Mouse (Mus musculus) kidney, adult 9 months (tissue): ENCODE measurements at regions not wholly inside any gene's neighbourhood (a gene's known extent, or its start where the extent isn't known, plus 50 kb on each side); places are given as distances from the start of the nearest gene placed in this dataset.
A peak's percentile ranks its signal among the peaks of the same experiment; 100 is the strongest.

ENCODE experiments used
- DNase-seq: peaks from one replicate; pipeline ENCODE4 v3.0.0; 2022

GRCm38 (mm10) chr8:34542361-34543038 lies 431.0 kb upstream of the Gm10131 start:
- DNase-seq = no peak

GRCm38 (mm10) chr8:34539232-34539631 lies 427.7 kb upstream of the Gm10131 start:
- DNase-seq = no peak

- no peak for DNase-seq
These were observed 423.9 kb upstream of the Gm10131 start for GRCm38 (mm10) chr8:34535434-34535833.

GRCm38 (mm10) chr8:34533421-34533820 lies 421.9 kb upstream of the Gm10131 start:
- DNase-seq = no peak

- no peak for DNase-seq
These were observed 419.6 kb upstream of the Gm10131 start for GRCm38 (mm10) chr8:34530896-34531679.

- no peak for DNase-seq
These were observed 418.5 kb upstream of the Gm10131 start for GRCm38 (mm10) chr8:34530046-34530445.

- no peak for DNase-seq
These were observed 417.9 kb upstream of the Gm10131 start for GRCm38 (mm10) chr8:34529452-34529851.

GRCm38 (mm10) chr8:34528213-34528612 lies 416.7 kb upstream of the Gm10131 start:
- no peak for DNase-seq

GRCm38 (mm10) chr8:34525231-34525630 lies 413.7 kb upstream of the Gm10131 start:
- no peak for DNase-seq

- no peak for DNase-seq
These were observed 412.3 kb upstream of the Gm10131 start for GRCm38 (mm10) chr8:34523849-34524248.

GRCm38 (mm10) chr8:34521316-34521715 lies 409.8 kb upstream of the Gm10131 start:
- no peak for DNase-seq

GRCm38 (mm10) chr8:34520664-34521063 lies 409.1 kb upstream of the Gm10131 start:
- DNase-seq = no peak

- DNase-seq = no peak
These were observed 402.0 kb upstream of the Gm10131 start for GRCm38 (mm10) chr8:34513459-34514090.

- DNase-seq = peak; percentile 9
These were observed 394.5 kb upstream of the Gm10131 start for GRCm38 (mm10) chr8:34505829-34506555.

GRCm38 (mm10) chr8:34505102-34505501 lies 393.6 kb upstream of the Gm10131 start:
- DNase-seq = no peak

- DNase-seq = no peak
These were observed 391.1 kb upstream of the Gm10131 start for GRCm38 (mm10) chr8:34502606-34503162.

GRCm38 (mm10) chr8:34499196-34499595 lies 387.7 kb upstream of the Gm10131 start:
- no peak for DNase-seq

- no peak for DNase-seq
These were observed 385.2 kb upstream of the Gm10131 start for GRCm38 (mm10) chr8:34496751-34497150.

GRCm38 (mm10) chr8:34495974-34496373 lies 384.4 kb upstream of the Gm10131 start:
- DNase-seq = no peak

- DNase-seq = no peak
These were observed 377.3 kb upstream of the Gm10131 start for GRCm38 (mm10) chr8:34488746-34489400.

- no peak for DNase-seq
These were observed 375.0 kb upstream of the Gm10131 start for GRCm38 (mm10) chr8:34486433-34487096.

GRCm38 (mm10) chr8:34485905-34486304 lies 374.4 kb upstream of the Gm10131 start:
- no peak for DNase-seq
